Mouse (Mus musculus): ENCODE results near the gene Rad23a. TPM values are rescaled to one million over a fixed set of nuclear protein-coding genes. Genes with fewer than 3 reads are reported as not detected.

The Rad23a gene
- polyA plus RNA-seq, 1 experiment from 2014 or later = 109 TPM

DNA sequence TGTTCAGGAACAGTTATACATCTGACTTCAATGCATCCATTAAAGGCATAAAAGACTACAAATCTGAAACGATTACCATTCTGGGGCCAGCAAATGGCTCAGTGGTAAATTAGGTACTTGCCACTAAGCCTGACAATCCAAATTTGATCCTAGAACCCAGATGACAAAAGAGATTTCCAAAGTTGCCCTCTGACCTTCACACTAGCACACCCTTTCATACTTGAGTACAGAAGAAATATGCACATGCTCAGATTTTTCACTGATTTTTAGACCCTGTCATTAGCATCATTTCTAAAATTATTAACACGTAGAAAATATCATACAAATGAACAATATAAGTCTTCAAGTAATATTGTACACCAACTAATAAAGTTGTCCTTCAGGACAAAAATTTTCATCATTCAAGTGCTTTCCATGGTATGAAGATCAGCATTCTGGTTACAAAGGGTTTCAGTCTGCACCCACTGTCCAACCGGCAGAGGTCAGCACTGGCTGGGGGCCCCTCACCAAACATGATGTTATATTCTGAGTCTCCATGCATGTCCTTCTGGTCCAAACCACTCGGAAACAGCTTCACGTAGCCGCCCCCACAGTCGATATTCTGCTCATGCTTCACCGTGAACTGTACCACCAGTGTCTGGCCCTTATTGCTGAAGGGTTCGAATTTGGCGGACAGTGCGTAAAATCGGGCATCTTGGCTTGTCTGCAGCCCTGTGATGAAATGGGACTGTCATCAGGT lies 5.1 kb upstream of the Rad23a start:
- DNase-seq (ENCODE audit: low spot score) (peak; percentile 56), ATAC-seq (ENCODE audit: low read depth) (no peak)
- peak overlapping the region; percentile 77 for H3K4me2 ChIP-seq (ENCODE audit: low read depth, low read length)
- peak overlapping the region; percentile 88 for H3K9ac ChIP-seq (ENCODE audit: low read depth, low read length)
- H3K36me3 ChIP-seq (ENCODE audit: control insufficient read depth, insufficient read depth, low read length) = peaks cover 50% of the 10 kb centered on the region
- peak overlapping the region; percentile 71 for H3K4me3 ChIP-seq (ENCODE audit: low read depth, low read length)
- H3K27me3 ChIP-seq (replicated peaks; ENCODE audit: control insufficient read depth, insufficient read depth, low read length) = no peaks in the 10 kb centered on the region
- H3K4me1 ChIP-seq (ENCODE audit: control insufficient read depth, insufficient read depth, low read length) = peaks cover 15% of the 10 kb centered on the region; the same call in 1 of the 2 replicates
- peak overlapping the region; percentile 77; the same call in 1 of the 2 replicates for H3K27ac ChIP-seq (replicated peaks; ENCODE audit: low read depth, low read length)
- WGBS = 11% methylated on average over 12 of the region's 12 CpGs
- H3K9me3 ChIP-seq (ENCODE audit: control insufficient read depth, low read length) = no peaks in the 10 kb centered on the region

DNA sequence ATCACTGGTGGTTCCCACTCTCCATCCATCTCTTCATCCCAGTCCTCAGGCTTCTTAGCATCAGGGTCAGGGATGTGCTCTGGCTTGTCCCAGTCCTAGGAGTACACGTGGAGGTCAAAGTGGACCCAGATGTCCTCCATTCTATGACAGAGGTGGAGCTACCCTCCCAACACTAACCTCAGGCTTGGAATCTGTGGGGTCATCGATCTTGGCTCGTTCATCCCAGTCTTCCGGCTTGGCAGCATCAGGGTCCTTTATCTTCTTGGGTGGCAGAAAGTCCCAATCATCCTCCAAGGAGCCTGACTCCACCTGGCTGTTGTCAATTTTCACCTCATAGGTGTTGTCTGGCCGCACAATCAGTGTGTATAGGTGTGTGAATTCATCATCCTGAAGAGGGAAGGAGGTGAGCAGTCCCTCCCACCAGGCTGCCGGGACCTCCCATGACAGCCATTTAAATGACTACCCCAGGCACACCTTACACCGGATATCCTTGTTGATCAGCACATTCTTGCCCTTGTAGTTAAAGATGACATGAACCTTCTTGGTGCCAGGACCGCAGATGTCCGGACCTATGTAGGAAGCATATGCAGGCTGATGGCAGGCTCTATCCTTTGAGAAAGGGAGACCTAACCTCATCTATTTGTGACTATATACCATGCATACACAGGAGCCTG lies 4.1 kb upstream of the Rad23a start:
- Histone ChIP-seq H3K4me3 (ENCODE audit: low read depth, low read length) (peak overlapping the region; percentile 71), H3K4me2 (ENCODE audit: low read depth, low read length) (peak overlapping the region; percentile 77), H3K4me1 (ENCODE audit: control insufficient read depth, insufficient read depth, low read length) (peaks cover 15% of the 10 kb centered on the region; the same call in 1 of the 2 replicates), H3K27me3 (replicated peaks; ENCODE audit: control insufficient read depth, insufficient read depth, low read length) (no peaks in the 10 kb centered on the region), H3K36me3 (ENCODE audit: control insufficient read depth, insufficient read depth, low read length) (peaks cover 50% of the 10 kb centered on the region), H3K27ac (replicated peaks; ENCODE audit: low read depth, low read length) (peak overlapping the region; percentile 8; the same call in 1 of the 2 replicates), H3K9ac (ENCODE audit: low read depth, low read length) (peak overlapping the region; percentile 88), H3K9me3 (ENCODE audit: control insufficient read depth, low read length) (no peaks in the 10 kb centered on the region)
- no peak for DNase-seq (ENCODE audit: low spot score)
- no peak for ATAC-seq (ENCODE audit: low read depth)
- 81% methylated on average over 9 of the region's 9 CpGs for WGBS

DNA sequence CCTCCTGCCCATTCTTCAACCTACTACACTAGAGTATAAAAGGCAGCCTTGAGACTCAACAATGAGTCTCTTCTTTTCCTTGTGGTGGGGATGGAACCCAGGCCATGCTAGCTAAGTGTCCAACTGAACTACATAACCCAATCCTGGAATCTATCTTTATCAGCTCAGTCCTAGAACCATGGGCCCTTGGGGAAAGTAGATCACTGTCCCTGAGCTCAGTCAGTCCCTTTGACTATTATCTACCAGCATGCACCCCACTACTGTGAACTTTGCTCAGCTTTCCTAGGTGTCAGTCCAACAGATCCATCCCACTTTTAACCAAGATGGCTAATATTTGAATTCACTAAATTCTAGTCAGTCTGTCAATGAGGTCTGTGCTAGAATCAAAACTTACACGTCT lies 1.0 kb upstream of the Rad23a start:
- H3K36me3 ChIP-seq (ENCODE audit: control insufficient read depth, insufficient read depth, low read length) = peaks cover 81% of the 10 kb centered on the region
- H3K4me2 ChIP-seq (ENCODE audit: low read depth, low read length) = no peak overlapping the region
- no peak for ATAC-seq (ENCODE audit: low read depth)
- no peaks in the 10 kb centered on the region for H3K9me3 ChIP-seq (ENCODE audit: control insufficient read depth, low read length)
- no peak for DNase-seq (ENCODE audit: low spot score)
- no peak overlapping the region for H3K4me3 ChIP-seq (ENCODE audit: low read depth, low read length)
- no peak overlapping the region for H3K9ac ChIP-seq (ENCODE audit: low read depth, low read length)
- peaks cover 27% of the 10 kb centered on the region; the same call in 1 of the 2 replicates for H3K4me1 ChIP-seq (ENCODE audit: control insufficient read depth, insufficient read depth, low read length)
- WGBS = 73% methylated on average over 1 of the region's 1 CpGs
- no peaks in the 10 kb centered on the region for H3K27me3 ChIP-seq (replicated peaks; ENCODE audit: control insufficient read depth, insufficient read depth, low read length)
- H3K27ac ChIP-seq (replicated peaks; ENCODE audit: low read depth, low read length) = no peak overlapping the region

DNA sequence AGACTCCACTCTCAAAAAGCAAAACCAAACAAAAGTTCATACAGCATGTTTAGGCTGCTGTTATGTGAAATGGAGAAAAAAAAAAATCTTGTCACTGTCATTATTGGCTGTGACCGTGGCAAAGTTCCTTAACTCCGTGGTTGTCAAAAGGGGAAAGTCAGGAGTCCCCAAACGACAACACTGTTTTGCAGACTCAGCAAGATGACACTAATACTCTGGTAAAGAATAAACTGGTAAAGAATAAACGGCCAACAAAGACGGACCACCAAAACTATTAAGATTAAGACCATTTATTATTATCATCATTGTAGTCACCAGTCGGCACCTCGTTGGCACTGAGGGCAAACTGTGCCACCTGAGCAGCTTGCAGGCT lies 604 bp downstream of the Rad23a start:
- H3K9ac ChIP-seq (ENCODE audit: low read depth, low read length) = peak overlapping the region; percentile 92
- H3K36me3 ChIP-seq (ENCODE audit: control insufficient read depth, insufficient read depth, low read length) = peaks cover 85% of the 10 kb centered on the region

DNA sequence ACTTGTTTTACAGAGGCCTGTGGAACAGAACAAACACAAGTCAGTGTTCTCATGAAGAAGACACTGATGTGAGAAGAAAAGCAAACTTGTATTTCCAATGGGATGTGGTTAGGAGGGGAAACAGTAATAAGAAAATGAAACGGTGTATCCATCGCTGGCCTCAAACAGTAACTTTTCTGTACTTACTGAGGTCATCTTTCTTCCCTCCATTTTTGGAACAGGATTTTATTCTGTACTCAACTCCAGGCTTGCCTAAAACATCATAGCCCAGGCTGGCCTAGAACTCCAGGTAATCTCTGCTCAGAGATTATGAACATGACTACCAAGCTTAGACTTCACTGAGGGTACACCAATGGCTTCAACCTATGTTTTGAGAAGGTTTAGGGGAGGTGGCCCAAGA lies 1.1 kb downstream of the Rad23a start:
- no peak for DNase-seq (ENCODE audit: low spot score)
- Histone ChIP-seq H3K9me3 (ENCODE audit: control insufficient read depth, low read length) (no peaks in the 10 kb centered on the region), H3K36me3 (ENCODE audit: control insufficient read depth, insufficient read depth, low read length) (peaks cover 85% of the 10 kb centered on the region), H3K4me2 (ENCODE audit: low read depth, low read length) (peak overlapping the region; percentile 62), H3K27ac (replicated peaks; ENCODE audit: low read depth, low read length) (no peak overlapping the region), H3K4me3 (ENCODE audit: low read depth, low read length) (peak overlapping the region; percentile 81), H3K4me1 (ENCODE audit: control insufficient read depth, insufficient read depth, low read length) (peaks cover 22% of the 10 kb centered on the region), H3K9ac (ENCODE audit: low read depth, low read length) (peak overlapping the region; percentile 92), H3K27me3 (replicated peaks; ENCODE audit: control insufficient read depth, insufficient read depth, low read length) (no peaks in the 10 kb centered on the region)
- no peak for ATAC-seq (ENCODE audit: low read depth)
- WGBS = 80% methylated on average over 2 of the region's 2 CpGs

More for the DNA sequence above, 604 bp downstream of the Rad23a start:
- H3K27ac ChIP-seq (replicated peaks; ENCODE audit: low read depth, low read length) = peak overlapping the region; percentile 88
- H3K4me3 ChIP-seq (ENCODE audit: low read depth, low read length) = peak overlapping the region; percentile 81
- H3K4me2 ChIP-seq (ENCODE audit: low read depth, low read length) = peak overlapping the region; percentile 62
- H3K27me3 ChIP-seq (replicated peaks; ENCODE audit: control insufficient read depth, insufficient read depth, low read length) = no peaks in the 10 kb centered on the region
- H3K4me1 ChIP-seq (ENCODE audit: control insufficient read depth, insufficient read depth, low read length) = peaks cover 24% of the 10 kb centered on the region
- ATAC-seq (ENCODE audit: low read depth) (no peak), DNase-seq (ENCODE audit: low spot score) (no peak)
- no peaks in the 10 kb centered on the region for H3K9me3 ChIP-seq (ENCODE audit: control insufficient read depth, low read length)
- WGBS = under 1% methylated on average over 7 of the region's 7 CpGs

DNA sequence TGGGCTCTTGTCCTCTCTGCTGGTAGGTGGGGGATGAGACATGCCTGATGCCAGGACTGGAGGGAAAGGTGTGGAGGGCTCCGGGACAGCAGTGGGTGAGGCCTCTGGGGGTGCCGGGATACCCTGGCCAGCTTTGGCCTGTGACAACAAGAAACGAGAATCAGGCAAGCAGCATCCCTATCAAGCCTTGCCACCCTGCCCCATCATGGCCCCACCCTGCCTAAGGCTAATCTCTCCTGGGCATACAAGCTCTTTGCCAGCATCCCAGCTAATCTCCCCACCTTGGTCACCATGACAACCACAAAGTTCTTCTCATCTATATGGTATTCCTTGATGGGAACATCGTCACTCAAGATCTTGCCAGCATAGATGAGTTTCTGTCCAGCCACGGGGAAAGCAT lies 2.0 kb downstream of the Rad23a start:
- Histone ChIP-seq H3K4me3 (ENCODE audit: low read depth, low read length) (no peak overlapping the region), H3K4me2 (ENCODE audit: low read depth, low read length) (no peak overlapping the region), H3K9ac (ENCODE audit: low read depth, low read length) (no peak overlapping the region), H3K9me3 (ENCODE audit: control insufficient read depth, low read length) (no peaks in the 10 kb centered on the region), H3K27me3 (replicated peaks; ENCODE audit: control insufficient read depth, insufficient read depth, low read length) (no peaks in the 10 kb centered on the region), H3K4me1 (ENCODE audit: control insufficient read depth, insufficient read depth, low read length) (peaks cover 17% of the 10 kb centered on the region), H3K27ac (replicated peaks; ENCODE audit: low read depth, low read length) (no peak overlapping the region), H3K36me3 (ENCODE audit: control insufficient read depth, insufficient read depth, low read length) (peaks cover 85% of the 10 kb centered on the region)
- WGBS = 88% methylated on average over 5 of the region's 5 CpGs
- DNase-seq (ENCODE audit: low spot score) (no peak), ATAC-seq (ENCODE audit: low read depth) (no peak)

DNA sequence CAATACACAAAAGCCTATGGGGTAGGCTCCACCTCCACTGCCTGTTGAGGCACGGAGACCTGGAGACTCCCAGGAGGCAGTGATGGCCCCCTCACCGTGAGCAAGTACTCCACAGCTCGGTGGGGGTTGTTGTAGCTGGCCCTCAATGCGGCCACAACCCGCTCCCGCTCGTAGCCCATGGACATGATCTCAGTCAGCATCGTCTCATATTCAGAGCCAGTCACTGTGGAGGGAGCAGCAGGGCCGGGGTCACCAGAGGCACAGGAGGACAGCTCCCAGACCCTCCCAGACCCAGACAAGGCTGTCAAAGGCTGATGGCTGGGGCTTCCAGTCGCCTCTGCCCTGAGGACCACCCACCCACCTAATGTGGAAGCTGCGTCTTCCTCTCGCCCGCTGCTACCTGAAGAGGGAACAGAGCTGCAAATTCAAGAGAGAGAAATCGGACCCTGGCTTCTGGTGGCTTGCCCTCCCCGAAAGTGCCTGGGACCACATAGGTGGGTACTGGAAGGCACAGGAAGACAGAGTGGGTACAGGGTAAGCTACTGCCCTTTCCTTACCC lies 2.5 kb downstream of the Rad23a start:
- ATAC-seq (ENCODE audit: low read depth) (no peak), DNase-seq (ENCODE audit: low spot score) (no peak)
- no peak overlapping the region for H3K4me2 ChIP-seq (ENCODE audit: low read depth, low read length)
- no peaks in the 10 kb centered on the region for H3K27me3 ChIP-seq (replicated peaks; ENCODE audit: control insufficient read depth, insufficient read depth, low read length)
- H3K27ac ChIP-seq (replicated peaks; ENCODE audit: low read depth, low read length) = peak overlapping the region; percentile 55; the same call in 1 of the 2 replicates
- peaks cover 17% of the 10 kb centered on the region for H3K4me1 ChIP-seq (ENCODE audit: control insufficient read depth, insufficient read depth, low read length)
- peaks cover 81% of the 10 kb centered on the region for H3K36me3 ChIP-seq (ENCODE audit: control insufficient read depth, insufficient read depth, low read length)
- H3K9me3 ChIP-seq (ENCODE audit: control insufficient read depth, low read length) = no peaks in the 10 kb centered on the region
- 0 out of 2 replicates have a peak overlapping the region, but pooled peaks have one; percentile 27 for H3K9ac ChIP-seq (ENCODE audit: low read depth, low read length)
- no peak overlapping the region for H3K4me3 ChIP-seq (ENCODE audit: low read depth, low read length)
- WGBS = 77% methylated on average over 15 of the region's 15 CpGs

DNA sequence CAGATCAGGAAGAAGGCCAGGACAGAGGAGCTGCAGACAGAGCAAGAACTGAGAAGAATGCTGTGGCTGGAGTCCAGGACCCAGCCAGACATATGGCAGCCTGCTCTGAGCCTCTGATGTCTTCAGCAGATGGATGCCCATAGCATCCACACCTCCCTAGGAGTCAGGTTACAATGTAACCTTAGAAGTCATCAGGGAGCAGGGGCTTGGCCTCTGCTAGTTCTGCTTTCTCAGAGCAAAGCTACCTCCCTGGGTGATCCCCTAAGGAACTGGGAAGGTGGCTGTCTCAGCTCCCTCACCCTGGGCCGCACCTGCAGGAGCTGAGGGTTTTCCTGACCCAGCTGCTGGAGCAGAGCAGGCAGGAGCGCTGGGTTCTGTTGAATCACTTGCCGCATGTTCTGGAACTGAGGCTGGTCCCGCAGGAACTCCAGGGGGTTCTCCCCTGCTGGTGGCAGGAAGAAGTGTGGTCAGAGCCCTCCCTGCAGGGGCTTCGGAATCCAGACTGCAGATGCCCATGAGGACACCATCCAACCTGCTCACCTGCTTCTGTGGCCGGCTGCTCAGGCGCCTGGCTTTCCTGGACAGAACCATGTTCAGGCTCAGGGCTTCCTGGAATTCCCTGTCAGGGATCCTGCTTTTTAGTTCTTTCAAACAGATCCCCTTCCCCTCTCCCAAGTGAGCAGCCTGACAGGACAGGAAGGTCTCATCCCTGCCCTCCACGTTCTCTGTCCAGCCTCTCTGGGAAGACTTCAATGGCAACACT lies 3.1 kb downstream of the Rad23a start:
- peak; percentile 31 for ATAC-seq (ENCODE audit: low read depth)
- DNase-seq (ENCODE audit: low spot score) = peak; percentile 83
- peak overlapping the region; percentile 55; the same call in 1 of the 2 replicates for H3K27ac ChIP-seq (replicated peaks; ENCODE audit: low read depth, low read length)

More for the DNA sequence above, 3.1 kb downstream of the Rad23a start:
- Histone ChIP-seq H3K9me3 (ENCODE audit: control insufficient read depth, low read length) (no peaks in the 10 kb centered on the region), H3K9ac (ENCODE audit: low read depth, low read length) (peak overlapping the region; percentile 30), H3K36me3 (ENCODE audit: control insufficient read depth, insufficient read depth, low read length) (peaks cover 74% of the 10 kb centered on the region), H3K27me3 (replicated peaks; ENCODE audit: control insufficient read depth, insufficient read depth, low read length) (no peaks in the 10 kb centered on the region), H3K4me2 (ENCODE audit: low read depth, low read length) (no peak overlapping the region), H3K4me3 (ENCODE audit: low read depth, low read length) (no peak overlapping the region), H3K4me1 (ENCODE audit: control insufficient read depth, insufficient read depth, low read length) (peaks cover 17% of the 10 kb centered on the region)
- WGBS = 30% methylated on average over 8 of the region's 8 CpGs

All from embryonic facial prominence, embryonic 14.5 days (tissue).